Mouse (Mus musculus) kidney, embryonic 14.5 days (tissue): Measurements from ENCODE around the gene Ewsr1. TPM values are rescaled to one million over a fixed set of nuclear protein-coding genes. Genes with fewer than 3 reads are reported as not detected.
"Not testable (repeated sequence)": the region's sequence is repeated elsewhere in the genome, so short reads cannot be mapped to it uniquely, and the experiment has no call there.

Experiments
- ATAC-seq: fragments of 200-750 bp; cut with Nextera tagmentation; 2 replicates; pipeline ENCODE4 v1.8.0; 2017; ENCODE audit warnings: moderate number of reproducible peaks, mild to moderate bottlenecking, moderate TSS enrichment, moderate library complexity; ENCODE audit not compliant: low FRiP score, low TSS enrichment
- H3K27ac ChIP-seq: fragments of 300-500 bp; sonication (generic); 2 replicates; pipeline ENCODE4 v1.5.1; 2014; ENCODE audit warnings: low read depth, mild to moderate bottlenecking, low read length, moderate library complexity, mixed read lengths
- H3K27me3 ChIP-seq: fragments of 300-500 bp; sonication (generic); 2 replicates; pipeline ENCODE4 v1.6.1; 2014; ENCODE audit warnings: mild to moderate bottlenecking, low read length; ENCODE audit not compliant: control insufficient read depth, insufficient read depth
- H3K36me3 ChIP-seq: fragments of 300-500 bp; sonication (generic); 2 replicates; pipeline ENCODE4 v1.6.1; 2014; ENCODE audit warnings: low read length, mixed read lengths; ENCODE audit not compliant: control insufficient read depth, insufficient read depth
- H3K4me1 ChIP-seq: fragments of 300-500 bp; sonication (generic); 2 replicates; pipeline ENCODE4 v1.6.1; 2014; ENCODE audit warnings: low read length, mixed read lengths; ENCODE audit not compliant: control insufficient read depth, insufficient read depth
- H3K4me2 ChIP-seq: fragments of 300-500 bp; sonication (generic); replicated peaks from 2 replicates; pipeline ENCODE4 v1.6.1; 2014; ENCODE audit warnings: low read depth, mild to moderate bottlenecking, low read length
- H3K4me3 ChIP-seq: fragments of 300-500 bp; sonication (generic); 2 replicates; pipeline ENCODE4 v1.5.1; 2014; ENCODE audit warnings: mild to moderate bottlenecking, low read length
- H3K9ac ChIP-seq: fragments of 300-500 bp; sonication (generic); 2 replicates; pipeline ENCODE4 v1.6.1; 2014; ENCODE audit warnings: low read depth, mild to moderate bottlenecking, low read length, moderate library complexity
- H3K9me3 ChIP-seq: fragments of 300-500 bp; sonication (generic); 2 replicates; pipeline ENCODE4 v1.6.1; 2016; ENCODE audit warnings: low read length; ENCODE audit not compliant: control insufficient read depth
- WGBS: fragments of 180-500 bp; shearing (Covaris S2); extraction: QIAGEN DNeasy Blood & Tissue Kit; methylation state at CpG from one replicate; pipeline ENCODE4 v1.1.7; 2014; 5-methylcytosine and 5-hydroxymethylcytosine counted together
- polyA plus RNA-seq: library from polyadenylated mRNA; unstranded; fragments of >200 nt; fragmentation: Nextera tagmentation; extraction: Ambion mirVana; gene quantifications from 2 replicates; pipeline ENCODE4 v1.2.1, GENCODE M21; 2014

The Ewsr1 gene
- polyA plus RNA-seq, 1 experiment from 2014 or later, result 506 TPM

DNA sequence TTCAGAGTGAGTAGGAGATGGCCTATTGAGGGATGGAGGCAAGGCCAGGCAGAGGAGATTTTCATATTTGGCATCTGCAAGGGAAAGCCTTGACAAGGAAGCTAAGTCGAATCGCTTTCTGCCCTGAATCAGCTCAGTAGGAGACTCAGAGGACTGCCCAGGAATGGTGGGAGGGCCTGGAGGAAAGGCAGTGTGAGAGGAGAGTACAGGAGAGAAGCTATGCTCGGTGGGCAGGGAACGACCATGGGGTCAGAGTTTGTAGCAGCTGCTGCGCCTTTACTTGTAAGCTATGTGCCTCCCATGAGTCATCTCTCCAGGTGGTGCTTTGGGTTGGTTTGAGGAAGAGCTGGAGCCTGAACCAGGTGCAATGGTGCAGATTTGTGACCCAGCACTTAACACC lies 1.7 kb upstream of the Ewsr1 start:
- Histone ChIP-seq H3K4me3 (peak overlapping the region; percentile 96), H3K27me3 (no peaks in the 10 kb centered on the region), H3K4me1 (peaks cover 20% of the 10 kb centered on the region), H3K36me3 (peaks cover 13% of the 10 kb centered on the region; the same call in 1 of the 2 replicates), H3K27ac (no peak overlapping the region; the same call in 1 of the 2 replicates), H3K4me2 (peak overlapping the region; percentile 76), H3K9me3 (no peaks in the 10 kb centered on the region), H3K9ac (peak overlapping the region; percentile 20; the same call in 1 of the 2 replicates)
- 32% methylated on average over 5 of the region's 5 CpGs for WGBS
- ATAC-seq, result no peak

DNA sequence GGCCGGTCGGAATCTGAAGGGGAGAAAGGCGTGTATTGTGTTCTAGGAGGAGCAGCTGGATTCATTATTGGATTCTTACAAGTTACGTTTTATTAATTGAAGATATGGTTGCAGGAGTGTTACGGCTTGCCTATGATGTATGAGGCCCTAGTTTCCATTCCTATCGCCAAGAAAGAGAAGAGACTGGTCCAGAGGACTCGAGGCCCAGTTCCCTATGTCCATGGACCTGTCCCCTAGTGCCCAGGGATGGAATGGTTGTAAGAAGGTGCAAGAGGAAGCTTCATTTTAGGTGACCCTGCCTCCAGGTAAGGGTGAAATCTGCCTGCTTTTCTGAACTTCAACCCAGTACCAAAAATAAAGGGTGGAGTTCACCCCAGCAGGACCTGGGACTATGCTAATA lies 1.2 kb upstream of the Ewsr1 start:
- H3K4me3 ChIP-seq, result peak overlapping the region; percentile 96
- H3K4me2 ChIP-seq, result peak overlapping the region; percentile 76
- no peaks in the 10 kb centered on the region for H3K9me3 ChIP-seq
- WGBS, result 3% methylated on average over 7 of the region's 7 CpGs
- peak overlapping the region; percentile 97 for H3K27ac ChIP-seq
- ATAC-seq, result no peak
- H3K4me1 ChIP-seq, result peaks cover 20% of the 10 kb centered on the region
- H3K36me3 ChIP-seq, result peaks cover 11% of the 10 kb centered on the region; the same call in 1 of the 2 replicates
- no peaks in the 10 kb centered on the region for H3K27me3 ChIP-seq
- H3K9ac ChIP-seq, result peak overlapping the region; percentile 99

DNA sequence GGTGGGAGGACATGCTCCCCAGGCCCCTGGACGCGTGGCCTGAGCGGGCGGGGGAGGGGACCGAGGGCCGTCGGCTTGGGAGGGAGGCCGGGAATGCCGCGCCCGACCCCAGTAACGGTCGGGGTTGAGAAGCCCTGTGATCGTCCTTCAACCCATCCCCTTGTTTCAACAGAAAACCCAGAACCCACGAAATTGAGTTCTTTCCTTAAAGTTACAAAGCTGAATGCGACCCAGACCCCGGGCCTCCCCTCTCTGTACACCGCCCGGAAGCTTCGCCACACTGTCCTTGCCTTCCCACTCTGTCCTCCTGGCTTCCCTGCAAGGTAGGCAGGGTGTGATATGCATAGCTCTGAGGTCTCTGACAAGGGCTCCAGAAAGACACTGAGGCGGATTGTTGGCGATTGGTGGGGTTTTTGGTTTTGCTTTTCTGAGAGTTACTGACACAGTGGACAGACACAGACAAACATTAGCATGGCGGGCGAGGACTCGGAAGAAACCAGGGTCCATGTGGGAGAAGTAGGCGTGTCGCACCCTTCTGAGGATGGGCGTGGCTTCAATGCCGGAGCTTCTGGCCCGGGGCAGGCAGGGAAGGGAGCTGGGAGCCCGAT lies 614 bp upstream of the Ewsr1 start:
- peak; percentile 72 for ATAC-seq
- peaks cover 5% of the 10 kb centered on the region; the same call in 1 of the 2 replicates for H3K36me3 ChIP-seq
- H3K27me3 ChIP-seq, result no peaks in the 10 kb centered on the region
- peak overlapping the region; percentile 99 for H3K9ac ChIP-seq
- H3K4me3 ChIP-seq, result peak overlapping the region; percentile 96
- peak overlapping the region; percentile 97 for H3K27ac ChIP-seq
- WGBS, result under 1% methylated on average over 31 of the region's 31 CpGs
- H3K4me1 ChIP-seq, result peaks cover 20% of the 10 kb centered on the region
- H3K9me3 ChIP-seq, result no peaks in the 10 kb centered on the region
- peak overlapping the region; percentile 76 for H3K4me2 ChIP-seq

DNA sequence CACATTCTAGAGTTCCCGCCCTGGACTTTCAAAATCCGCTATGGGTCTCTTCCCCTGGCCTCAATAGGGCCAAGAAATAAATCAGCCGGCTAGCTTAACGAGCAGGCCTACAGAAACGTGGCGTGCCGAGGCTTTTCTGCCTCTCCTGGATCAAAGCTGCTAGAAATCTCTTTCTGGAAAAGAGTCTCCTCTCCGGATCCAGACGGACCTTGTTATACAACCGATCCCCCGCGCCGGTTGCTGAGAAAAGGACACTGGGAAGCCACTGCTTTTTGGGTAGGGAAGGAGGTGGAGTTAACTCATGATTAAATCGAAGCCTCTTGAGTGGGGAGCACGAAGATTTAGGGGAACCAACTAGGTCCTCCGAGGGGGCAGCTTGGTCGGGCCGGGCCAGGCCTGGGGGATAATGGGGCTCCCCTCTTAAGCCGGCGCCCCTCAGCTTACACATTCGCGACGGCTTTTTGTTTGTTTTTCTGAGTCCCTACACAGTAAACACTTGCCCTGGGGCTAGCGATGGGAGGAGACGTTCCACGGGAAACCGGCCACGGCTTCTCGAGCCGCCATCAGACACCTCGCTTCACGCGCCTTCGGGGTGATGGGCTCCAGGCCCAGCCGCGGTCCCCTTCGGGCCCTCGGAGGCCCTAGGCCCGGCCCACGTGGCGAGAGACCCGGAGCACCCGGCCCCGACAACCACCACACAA lies 881 bp downstream of the Ewsr1 start:
- Histone ChIP-seq H3K36me3 (peaks cover 6% of the 10 kb centered on the region), H3K27ac (peak overlapping the region; percentile 97), H3K4me2 (peak overlapping the region; percentile 92), H3K9ac (peak overlapping the region; percentile 99), H3K4me1 (peaks cover 25% of the 10 kb centered on the region), H3K4me3 (peak overlapping the region; percentile 96), H3K9me3 (no peaks in the 10 kb centered on the region), H3K27me3 (no peaks in the 10 kb centered on the region)
- peak; percentile 17; the same call in 1 of the 2 replicates for ATAC-seq
- 1% methylated on average over 44 of the region's 44 CpGs for WGBS

DNA sequence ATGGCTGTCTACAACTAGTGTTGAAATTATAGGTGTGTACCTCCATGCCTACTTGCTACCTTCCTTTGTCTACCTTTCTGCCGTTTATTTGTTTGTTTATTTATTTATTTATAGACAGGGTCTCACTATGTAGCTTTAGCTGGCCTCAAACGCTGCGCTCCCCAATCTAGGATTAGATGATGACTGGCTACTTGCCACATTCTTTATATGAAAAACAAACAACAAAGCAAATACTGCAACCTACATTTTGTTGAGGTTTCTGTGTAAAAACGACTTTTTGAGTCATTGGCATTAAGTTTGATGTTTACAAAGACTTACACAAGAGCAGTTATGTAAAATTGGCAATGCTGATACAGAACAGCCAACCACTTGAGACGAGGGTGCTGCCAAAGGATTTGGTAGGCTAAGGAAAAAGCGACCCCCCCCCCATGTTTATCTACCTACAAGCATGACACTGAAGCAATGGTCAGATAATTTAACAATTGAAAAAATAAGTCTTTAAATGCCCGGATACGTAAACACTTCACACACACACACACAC lies 2.5 kb downstream of the Ewsr1 start:
- no peak overlapping the region for H3K27ac ChIP-seq
- ATAC-seq, result no peak
- H3K4me3 ChIP-seq, result peak overlapping the region; percentile 96
- no peaks in the 10 kb centered on the region for H3K9me3 ChIP-seq
- 68% methylated on average over 8 of the region's 8 CpGs for WGBS
- peak overlapping the region; percentile 92 for H3K4me2 ChIP-seq
- no peak overlapping the region for H3K9ac ChIP-seq
- H3K27me3 ChIP-seq, result no peaks in the 10 kb centered on the region
- H3K36me3 ChIP-seq, result peaks cover 19% of the 10 kb centered on the region
- peaks cover 30% of the 10 kb centered on the region for H3K4me1 ChIP-seq

DNA sequence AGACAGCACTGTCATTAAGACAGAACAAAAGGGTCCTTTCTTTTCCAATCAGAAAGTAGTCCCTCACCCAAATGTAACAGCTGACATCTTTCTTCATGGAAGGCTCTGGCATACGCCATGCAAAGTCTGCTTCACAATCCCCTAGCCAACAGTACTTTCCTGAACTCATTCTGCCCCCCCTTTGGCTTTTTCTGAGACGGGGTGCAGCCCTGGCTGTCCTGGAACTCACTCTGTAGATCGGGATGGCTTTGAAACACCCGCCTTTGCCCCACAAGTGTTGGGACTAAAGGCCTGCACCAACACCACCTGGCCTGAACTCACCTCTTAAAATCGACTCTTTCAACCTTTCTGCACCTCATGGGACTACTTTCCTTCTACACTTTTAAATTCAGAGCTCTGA lies 3.2 kb downstream of the Ewsr1 start:
- Histone ChIP-seq H3K4me2 (no peak overlapping the region), H3K9ac (no peak overlapping the region), H3K4me1 (peaks cover 24% of the 10 kb centered on the region), H3K9me3 (no peaks in the 10 kb centered on the region), H3K27me3 (no peaks in the 10 kb centered on the region), H3K4me3 (no peak overlapping the region), H3K27ac (no peak overlapping the region), H3K36me3 (peaks cover 25% of the 10 kb centered on the region)
- ATAC-seq, result no peak
- 78% methylated on average over 5 of the region's 5 CpGs for WGBS

DNA sequence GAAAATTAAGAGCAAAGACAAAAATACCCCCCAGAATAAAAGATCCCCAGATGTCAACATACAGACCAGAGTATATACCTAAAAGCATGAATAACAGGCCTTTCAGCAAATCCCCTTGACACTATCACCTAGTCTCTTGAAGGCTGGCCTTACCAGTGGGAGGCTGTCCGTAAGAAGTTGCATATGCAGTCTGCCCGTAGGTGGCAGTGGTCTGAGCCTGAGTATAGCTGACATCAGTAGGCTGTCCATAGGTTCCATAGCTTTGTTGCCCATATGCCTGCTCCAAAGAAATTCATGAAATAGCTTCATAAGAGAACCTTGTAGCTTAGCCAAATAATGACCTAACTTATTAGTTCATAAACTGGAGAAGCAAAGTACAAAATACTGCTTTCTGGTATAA lies 7.4 kb downstream of the Ewsr1 start:
- peaks cover 15% of the 10 kb centered on the region for H3K4me1 ChIP-seq
- no peak overlapping the region for H3K4me3 ChIP-seq
- H3K27ac ChIP-seq, result no peak overlapping the region
- H3K4me2 ChIP-seq, result no peak overlapping the region
- H3K36me3 ChIP-seq, result peaks cover 64% of the 10 kb centered on the region
- no peaks in the 10 kb centered on the region for H3K9me3 ChIP-seq
- ATAC-seq, result no peak
- no peaks in the 10 kb centered on the region for H3K27me3 ChIP-seq
- 61% methylated on average over 2 of the region's 2 CpGs for WGBS
- H3K9ac ChIP-seq, result no peak overlapping the region

DNA sequence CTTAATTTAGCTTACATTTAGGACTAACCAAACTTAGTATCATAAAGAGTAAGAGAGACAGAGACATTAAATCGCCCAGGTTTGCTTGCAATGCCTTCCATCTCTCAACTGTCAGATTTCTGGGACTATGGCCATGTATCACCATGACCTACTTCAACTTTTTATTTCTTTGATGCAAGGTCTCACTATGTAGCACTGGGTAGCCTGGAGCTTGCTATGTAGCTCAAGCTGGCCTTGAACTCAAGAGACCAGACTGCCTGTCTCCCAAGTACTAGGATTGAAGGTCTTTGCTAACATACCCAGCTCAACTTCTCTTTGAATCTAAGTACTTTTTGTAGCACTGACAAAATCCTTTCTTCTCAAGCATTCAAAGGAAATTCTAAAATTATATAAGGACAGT lies 9.9 kb downstream of the Ewsr1 start:
- Histone ChIP-seq H3K9me3 (no peaks in the 10 kb centered on the region), H3K27ac (no peak overlapping the region), H3K4me3 (no peak overlapping the region), H3K4me2 (no peak overlapping the region), H3K36me3 (peaks cover 90% of the 10 kb centered on the region), H3K4me1 (0 out of 2 replicates have a peak, but pooled peaks cover 10% of the 10 kb centered on the region), H3K9ac (no peak overlapping the region), H3K27me3 (no peaks in the 10 kb centered on the region)
- 94% methylated on average over 1 of the region's 1 CpGs for WGBS
- no peak for ATAC-seq

DNA sequence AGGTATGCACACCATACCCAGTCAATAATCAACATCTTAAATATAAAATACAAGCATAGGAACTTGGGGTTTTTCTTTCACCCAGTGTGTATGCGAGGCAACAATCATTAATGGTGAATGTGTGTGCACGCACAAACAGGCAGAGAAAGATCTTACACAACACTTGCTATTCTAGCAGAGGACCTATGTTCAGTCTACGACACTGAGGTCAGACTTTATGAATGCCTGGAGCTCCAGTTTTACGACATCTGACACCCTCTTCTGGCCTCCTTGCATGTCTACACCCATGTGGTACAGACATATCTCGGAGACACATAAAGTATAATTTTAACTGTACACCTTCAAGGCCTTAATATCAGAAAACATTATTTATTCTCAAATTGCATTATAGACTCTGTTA lies 22.2 kb downstream of the Ewsr1 start:
- 81% methylated on average over 3 of the region's 5 CpGs for WGBS

More for the DNA sequence above, 22.2 kb downstream of the Ewsr1 start:
- not testable (repeated sequence) for H3K9me3 ChIP-seq, H3K27ac ChIP-seq, H3K27me3 ChIP-seq, ATAC-seq, H3K9ac ChIP-seq, H3K4me2 ChIP-seq, H3K4me3 ChIP-seq, H3K4me1 ChIP-seq
- peaks cover 85% of the 10 kb centered on the region for H3K36me3 ChIP-seq
